Mouse (Mus musculus): Measurements from ENCODE around the gene Pear1.

Pear1 gene

GRCm38 (mm10) chr3:87770280-87770679 lies 53.8 kb downstream of the Pear1 start:
- in situ Hi-C loops (cut with MboI; ENCODE audit: low pct_unique_long_range_greater_than_20kb in 1 of 2, low sequenced_read_pairs in 2 of 2, unreplicated experiment in 1 of 2) = no loop called here

- in situ Hi-C loops (cut with MboI; ENCODE audit: low pct_unique_long_range_greater_than_20kb in 1 of 2, low sequenced_read_pairs in 2 of 2, unreplicated experiment in 1 of 2) = no loop called here
Observed at GRCm38 (mm10) chr3:87769506-87769905, 54.6 kb downstream of the Pear1 start.

GRCm38 (mm10) chr3:87768844-87769243 lies 55.3 kb downstream of the Pear1 start:
- in situ Hi-C loops (cut with MboI; ENCODE audit: low pct_unique_long_range_greater_than_20kb in 1 of 2, low sequenced_read_pairs in 2 of 2, unreplicated experiment in 1 of 2) = no loop called here

- in situ Hi-C loops (cut with MboI; ENCODE audit: low pct_unique_long_range_greater_than_20kb in 1 of 2, low sequenced_read_pairs in 2 of 2, unreplicated experiment in 1 of 2) = no loop called here
Observed at GRCm38 (mm10) chr3:87768431-87768830, 55.7 kb downstream of the Pear1 start.

- in situ Hi-C loops (cut with MboI; ENCODE audit: low pct_unique_long_range_greater_than_20kb in 1 of 2, low sequenced_read_pairs in 2 of 2, unreplicated experiment in 1 of 2) = no loop called here
Observed at GRCm38 (mm10) chr3:87767764-87768163, 56.3 kb downstream of the Pear1 start.

- in situ Hi-C loops (cut with MboI; ENCODE audit: low pct_unique_long_range_greater_than_20kb in 1 of 2, low sequenced_read_pairs in 2 of 2, unreplicated experiment in 1 of 2) = no loop called here
Observed at GRCm38 (mm10) chr3:87766284-87766667, 57.8 kb downstream of the Pear1 start.

GRCm38 (mm10) chr3:87765631-87766283 lies 58.3 kb downstream of the Pear1 start:
- in situ Hi-C loops (cut with MboI; ENCODE audit: low pct_unique_long_range_greater_than_20kb in 1 of 2, low sequenced_read_pairs in 2 of 2, unreplicated experiment in 1 of 2) = no loop called here

- in situ Hi-C loops (cut with MboI; ENCODE audit: low pct_unique_long_range_greater_than_20kb in 1 of 2, low sequenced_read_pairs in 2 of 2, unreplicated experiment in 1 of 2) = no loop called here
Observed at GRCm38 (mm10) chr3:87765091-87765490, 59.0 kb downstream of the Pear1 start.

GRCm38 (mm10) chr3:87764506-87764905 lies 59.6 kb downstream of the Pear1 start:
- in situ Hi-C loops (cut with MboI; ENCODE audit: low pct_unique_long_range_greater_than_20kb in 1 of 2, low sequenced_read_pairs in 2 of 2, unreplicated experiment in 1 of 2) = no loop called here

- in situ Hi-C loops (cut with MboI; ENCODE audit: low pct_unique_long_range_greater_than_20kb in 1 of 2, low sequenced_read_pairs in 2 of 2, unreplicated experiment in 1 of 2) = no loop called here
Observed at GRCm38 (mm10) chr3:87763683-87764289, 60.3 kb downstream of the Pear1 start.

- in situ Hi-C loops (cut with MboI; ENCODE audit: low pct_unique_long_range_greater_than_20kb in 1 of 2, low sequenced_read_pairs in 2 of 2, unreplicated experiment in 1 of 2) = no loop called here
Observed at GRCm38 (mm10) chr3:87763202-87763601, 60.9 kb downstream of the Pear1 start.

- in situ Hi-C loops (cut with MboI; ENCODE audit: low pct_unique_long_range_greater_than_20kb in 1 of 2, low sequenced_read_pairs in 2 of 2, unreplicated experiment in 1 of 2) = no loop called here
Observed at GRCm38 (mm10) chr3:87761408-87762375, 62.4 kb downstream of the Pear1 start.

- in situ Hi-C loops (cut with MboI; ENCODE audit: low pct_unique_long_range_greater_than_20kb in 1 of 2, low sequenced_read_pairs in 2 of 2, unreplicated experiment in 1 of 2) = no loop called here
Observed at GRCm38 (mm10) chr3:87758641-87759040, 65.5 kb downstream of the Pear1 start.

GRCm38 (mm10) chr3:87756488-87756887 lies 67.6 kb downstream of the Pear1 start:
- in situ Hi-C loops (cut with MboI; ENCODE audit: low pct_unique_long_range_greater_than_20kb in 1 of 2, low sequenced_read_pairs in 2 of 2, unreplicated experiment in 1 of 2) = no loop called here

- in situ Hi-C loops (cut with MboI; ENCODE audit: low pct_unique_long_range_greater_than_20kb in 1 of 2, low sequenced_read_pairs in 2 of 2, unreplicated experiment in 1 of 2) = no loop called here
Observed at GRCm38 (mm10) chr3:87755964-87756363, 68.1 kb downstream of the Pear1 start.

GRCm38 (mm10) chr3:87753829-87754228 lies 70.3 kb downstream of the Pear1 start:
- in situ Hi-C loops (cut with MboI; ENCODE audit: low pct_unique_long_range_greater_than_20kb in 1 of 2, low sequenced_read_pairs in 2 of 2, unreplicated experiment in 1 of 2) = no loop called here

GRCm38 (mm10) chr3:87752567-87752966 lies 71.5 kb downstream of the Pear1 start:
- in situ Hi-C loops (cut with MboI; ENCODE audit: low pct_unique_long_range_greater_than_20kb in 1 of 2, low sequenced_read_pairs in 2 of 2, unreplicated experiment in 1 of 2) = no loop called here

- in situ Hi-C loops (cut with MboI; ENCODE audit: low pct_unique_long_range_greater_than_20kb in 1 of 2, low sequenced_read_pairs in 2 of 2, unreplicated experiment in 1 of 2) = no loop called here
Observed at GRCm38 (mm10) chr3:87749977-87750376, 74.1 kb downstream of the Pear1 start.

GRCm38 (mm10) chr3:87749036-87749435 lies 75.1 kb downstream of the Pear1 start:
- in situ Hi-C loops (cut with MboI; ENCODE audit: low pct_unique_long_range_greater_than_20kb in 1 of 2, low sequenced_read_pairs in 2 of 2, unreplicated experiment in 1 of 2) = no loop called here

All from mouse embryonic stem cell (cell line).